Mouse (Mus musculus) liver, embryonic 16.5 days (tissue): Measurements from ENCODE around the gene Riox1. TPM values are rescaled to one million over a fixed set of nuclear protein-coding genes. Genes with fewer than 3 reads are reported as not detected.

ENCODE experiments used
- ATAC-seq: fragments of 200-750 bp; cut with Nextera tagmentation; 2 replicates; pipeline ENCODE4 v1.8.0; 2017; ENCODE audit warnings: low read depth, mild to moderate bottlenecking, moderate number of reproducible peaks, moderate library complexity
- H3K27ac ChIP-seq: fragments of 300-500 bp; sonication (generic); 2 replicates; pipeline ENCODE4 v1.5.1; 2014; ENCODE audit warnings: mild to moderate bottlenecking, low read length
- H3K27me3 ChIP-seq: fragments of 300-500 bp; sonication (generic); 2 replicates; pipeline ENCODE4 v1.6.1; 2014; ENCODE audit warnings: low read depth, low read length, mixed read lengths; ENCODE audit not compliant: control insufficient read depth, insufficient read depth
- H3K36me3 ChIP-seq: fragments of 300-500 bp; sonication (generic); 2 replicates; pipeline ENCODE4 v1.6.1; 2014; ENCODE audit warnings: mild to moderate bottlenecking; ENCODE audit not compliant: control insufficient read depth, insufficient read depth
- H3K4me1 ChIP-seq: fragments of 300-500 bp; sonication (generic); 2 replicates; pipeline ENCODE4 v1.6.1; 2014; ENCODE audit warnings: low read depth, low read length, mixed read lengths; ENCODE audit not compliant: control insufficient read depth
- H3K4me2 ChIP-seq: fragments of 300-500 bp; sonication (generic); 2 replicates; pipeline ENCODE4 v1.6.1; 2014; ENCODE audit warnings: low read depth, low read length, mixed read lengths
- H3K4me3 ChIP-seq: fragments of 300-500 bp; sonication (generic); 2 replicates; pipeline ENCODE4 v1.5.1; 2014; ENCODE audit warnings: low read depth, mild to moderate bottlenecking, low read length
- H3K9ac ChIP-seq: fragments of 300-500 bp; sonication (generic); 2 replicates; pipeline ENCODE4 v1.6.1; 2014; ENCODE audit warnings: low read depth, low read length
- H3K9me3 ChIP-seq: fragments of 300-500 bp; sonication (generic); replicated peaks from 2 replicates; pipeline ENCODE4 v1.6.1; 2016; ENCODE audit warnings: low read length; ENCODE audit not compliant: control insufficient read depth
- WGBS: fragments of 180-500 bp; shearing (Covaris S2); extraction: QIAGEN DNeasy Blood & Tissue Kit; methylation state at CpG from one replicate; pipeline ENCODE4 v1.1.7; 2014; ENCODE audit not compliant: insufficient replicate concordance; 5-methylcytosine and 5-hydroxymethylcytosine counted together
- polyA plus RNA-seq: library from polyadenylated mRNA; unstranded; fragments of >200 nt; fragmentation: Nextera tagmentation; extraction: Ambion mirVana; gene quantifications from 2 replicates; pipeline ENCODE4 v1.2.1, GENCODE M21; 2015

Gene Riox1
- polyA plus RNA-seq = 4.4 and 4.6 TPM in 2 replicates

GRCm38 (mm10) chr12:83950493-83950839 lies at the start of gene Riox1:
TSS of gene Riox1 (plus strand) at chr12:83950608.
- Histone ChIP-seq H3K4me2 (peak within 1 kb of the TSS; percentile 97), H3K9ac (peak within 1 kb of the TSS; percentile 77), H3K9me3 (no peaks in the 10 kb centered on the region), H3K27ac (peak within 1 kb of the TSS; percentile 70), H3K36me3 (no peaks in the 10 kb centered on the region), H3K4me1 (peaks cover 36% of the 10 kb centered on the region), H3K4me3 (peak within 1 kb of the TSS; percentile 79), H3K27me3 (no peaks in the 10 kb centered on the region)
- ATAC-seq = peak; percentile 86
- WGBS = under 1% methylated on average over 37 of the region's 37 CpGs

GRCm38 (mm10) chr12:83910451-83910850 lies 40.0 kb upstream of the Riox1 start:
- 73% methylated on average over 2 of the region's 2 CpGs for WGBS
- Histone ChIP-seq H3K9ac (no peak overlapping the region), H3K4me3 (no peak overlapping the region), H3K27ac (no peak overlapping the region; the same call in 1 of the 2 replicates), H3K9me3 (no peaks in the 10 kb centered on the region), H3K4me2 (no peak overlapping the region), H3K4me1 (peaks cover 6% of the 10 kb centered on the region), H3K36me3 (no peaks in the 10 kb centered on the region), H3K27me3 (no peaks in the 10 kb centered on the region)
- peak; percentile 76; the same call in 1 of the 2 replicates for ATAC-seq

DNA sequence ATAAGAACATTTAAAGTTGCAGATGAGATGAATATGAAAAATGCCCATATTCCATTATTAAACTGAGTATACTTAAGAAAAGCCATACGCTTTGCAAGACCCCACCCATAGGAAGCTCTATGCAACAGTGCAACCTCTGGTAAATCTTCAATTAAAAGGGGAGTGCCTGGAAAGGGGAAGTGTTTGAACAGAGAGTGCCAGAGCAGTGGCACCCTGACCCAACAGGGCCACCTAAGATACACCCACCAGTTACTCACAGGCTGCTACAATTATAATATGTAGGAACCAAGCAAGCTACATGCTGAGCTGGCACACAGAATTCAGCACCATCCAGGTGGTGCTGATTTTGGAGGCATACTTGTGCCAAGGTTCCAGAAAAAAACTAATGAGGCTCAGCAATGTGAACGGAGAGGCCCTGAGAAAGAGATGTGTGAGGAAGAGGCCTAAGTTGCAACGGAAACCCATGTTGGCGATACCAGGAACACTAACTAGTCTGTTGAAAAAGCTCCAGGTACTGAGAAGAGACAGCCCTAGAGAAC lies 36.1 kb upstream of the Riox1 start:
- no peaks in the 10 kb centered on the region; the same call in 1 of the 2 replicates for H3K36me3 ChIP-seq
- WGBS = 64% methylated on average over 4 of the region's 4 CpGs
- no peak overlapping the region for H3K4me3 ChIP-seq
- no peaks in the 10 kb centered on the region for H3K27me3 ChIP-seq
- no peak for ATAC-seq
- no peak overlapping the region for H3K4me2 ChIP-seq
- no peak overlapping the region for H3K27ac ChIP-seq
- no peak overlapping the region for H3K9ac ChIP-seq
- no peaks in the 10 kb centered on the region for H3K9me3 ChIP-seq
- H3K4me1 ChIP-seq = peaks cover 6% of the 10 kb centered on the region

- peaks cover 6% of the 10 kb centered on the region for H3K4me1 ChIP-seq
- WGBS = 48% methylated on average over 1 of the region's 1 CpGs
- H3K36me3 ChIP-seq = no peaks in the 10 kb centered on the region; the same call in 1 of the 2 replicates
- no peak for ATAC-seq
- H3K27me3 ChIP-seq = no peaks in the 10 kb centered on the region
- no peak overlapping the region for H3K4me3 ChIP-seq
- no peak overlapping the region for H3K27ac ChIP-seq
- H3K9ac ChIP-seq = no peak overlapping the region
- no peaks in the 10 kb centered on the region for H3K9me3 ChIP-seq
- no peak overlapping the region for H3K4me2 ChIP-seq
These were observed 35.6 kb upstream of the Riox1 start for GRCm38 (mm10) chr12:83914797-83915196.

DNA sequence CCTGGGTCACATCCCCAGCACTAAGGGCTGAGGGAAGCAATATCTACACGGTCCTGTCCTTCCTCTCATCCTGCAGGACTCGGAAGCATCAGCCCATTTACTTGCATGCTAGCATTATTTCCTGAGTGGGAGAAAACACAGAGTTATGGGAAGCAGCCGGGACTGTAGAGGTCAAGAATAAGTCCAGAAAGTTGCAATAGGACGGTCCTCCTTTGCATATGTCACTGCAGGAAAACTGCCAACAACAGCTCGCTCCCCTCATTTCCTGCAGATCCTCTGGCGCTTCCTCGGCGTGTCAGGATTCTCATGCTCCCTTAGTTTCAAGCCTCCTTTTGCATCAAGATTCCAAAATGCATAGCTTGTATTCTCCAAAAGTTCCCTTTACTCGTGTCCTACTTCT lies 33.5 kb upstream of the Riox1 start:
- no peak overlapping the region for H3K4me3 ChIP-seq
- no peaks in the 10 kb centered on the region for H3K9me3 ChIP-seq
- ATAC-seq = no peak
- H3K27ac ChIP-seq = no peak overlapping the region
- no peaks in the 10 kb centered on the region; the same call in 1 of the 2 replicates for H3K36me3 ChIP-seq
- H3K9ac ChIP-seq = no peak overlapping the region
- H3K4me2 ChIP-seq = no peak overlapping the region
- 65% methylated on average over 9 of the region's 9 CpGs for WGBS
- H3K4me1 ChIP-seq = peaks cover 12% of the 10 kb centered on the region
- no peaks in the 10 kb centered on the region for H3K27me3 ChIP-seq

DNA sequence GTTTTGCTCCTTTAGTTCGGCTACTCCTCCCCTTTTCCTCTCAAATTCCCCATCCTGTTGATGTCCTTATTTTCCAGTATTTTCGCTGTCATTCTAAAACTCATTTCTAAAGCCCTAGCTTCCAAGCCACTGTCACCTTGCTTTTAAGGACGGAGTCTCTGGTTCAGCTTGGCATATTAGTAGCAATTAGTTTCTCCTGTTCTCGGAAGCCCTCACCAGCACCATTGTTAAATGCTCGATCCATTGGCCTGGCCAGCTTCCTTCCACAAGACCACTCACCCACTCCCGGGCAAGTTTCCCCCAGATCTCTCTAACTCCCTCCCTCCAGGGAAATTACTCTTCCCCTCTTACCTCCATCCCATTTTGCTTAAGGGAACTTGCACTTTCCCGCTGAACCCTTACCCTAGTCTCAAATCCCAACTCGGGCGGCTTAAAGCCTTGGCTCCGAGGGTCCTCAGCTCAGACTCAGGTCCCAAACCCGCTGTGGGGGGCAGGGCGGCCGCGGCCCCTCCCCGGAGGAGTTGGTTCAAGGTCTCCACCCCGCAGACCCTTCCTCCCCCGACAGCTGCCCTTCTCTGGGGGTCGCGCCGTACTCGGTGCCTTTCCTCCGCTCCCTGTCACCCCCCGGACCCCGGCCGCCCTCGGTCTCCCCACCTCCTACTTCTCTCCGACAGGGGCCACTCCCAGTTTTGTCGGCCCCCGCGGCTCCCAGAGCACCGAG lies 29.5 kb upstream of the Riox1 start:
- Histone ChIP-seq H3K4me3 (peak overlapping the region; percentile 95), H3K4me1 (peaks cover 23% of the 10 kb centered on the region), H3K9ac (peak overlapping the region; percentile 97), H3K4me2 (peak overlapping the region; percentile 75), H3K27me3 (no peaks in the 10 kb centered on the region), H3K27ac (peak overlapping the region; percentile 84), H3K36me3 (no peaks in the 10 kb centered on the region; the same call in 1 of the 2 replicates), H3K9me3 (no peaks in the 10 kb centered on the region)
- ATAC-seq = no peak
- 2% methylated on average over 31 of the region's 31 CpGs for WGBS

GRCm38 (mm10) chr12:83921535-83922381 lies 28.6 kb upstream of the Riox1 start, which contains the start of gene Numb:
TSS of gene Numb (minus strand) at chr12:83921934.
- Histone ChIP-seq H3K9me3 (no peaks in the 10 kb centered on the region), H3K4me3 (peak within 1 kb of the TSS; percentile 95), H3K4me1 (peaks cover 23% of the 10 kb centered on the region), H3K4me2 (peak within 1 kb of the TSS; percentile 79), H3K9ac (peak within 1 kb of the TSS; percentile 97), H3K27me3 (no peaks in the 10 kb centered on the region), H3K27ac (peak within 1 kb of the TSS; percentile 84), H3K36me3 (no peaks in the 10 kb centered on the region; the same call in 1 of the 2 replicates)
- peak; percentile 98 for ATAC-seq
- WGBS = 1% methylated on average over 57 of the region's 63 CpGs

GRCm38 (mm10) chr12:83922724-83923485 lies 27.5 kb upstream of the Riox1 start:
- no peaks in the 10 kb centered on the region for H3K9me3 ChIP-seq
- no peaks in the 10 kb centered on the region for H3K27me3 ChIP-seq
- peaks cover 23% of the 10 kb centered on the region for H3K4me1 ChIP-seq
- no peak for ATAC-seq
- H3K9ac ChIP-seq = peak overlapping the region; percentile 61
- peak overlapping the region; percentile 79 for H3K4me2 ChIP-seq
- 50% methylated on average over 8 of the region's 8 CpGs for WGBS
- no peaks in the 10 kb centered on the region for H3K36me3 ChIP-seq
- H3K4me3 ChIP-seq = peak overlapping the region; percentile 95
- peak overlapping the region; percentile 58 for H3K27ac ChIP-seq
